Mouse (Mus musculus) gastrocnemius, adult 2 months (tissue): Measurements from ENCODE around the gene Vsnl1. TPM values are rescaled to one million over a fixed set of nuclear protein-coding genes. Genes with fewer than 3 reads are reported as not detected.

Experiments used
- DNase-seq: peaks from one replicate; pipeline ENCODE4 v3.0.0; 2022
- H3K27ac ChIP-seq: fragments of 200-600 bp; 2 replicates; pipeline ENCODE4 v1.8.1; 2022; ENCODE audit warnings: mild to moderate bottlenecking
- H3K4me3 ChIP-seq: fragments of 200-600 bp; 2 replicates; pipeline ENCODE4 v1.8.1; 2022; ENCODE audit warnings: mild to moderate bottlenecking, moderate library complexity
- CTCF ChIP-seq: fragments of 200-600 bp; IDR thresholded peaks from 2 replicates; pipeline ENCODE4 v1.8.1; 2022; ENCODE audit warnings: antibody characterized with exemption, mild to moderate bottlenecking, moderate library complexity
- intact Hi-C: fragments of 180-260 bp; cut with DNase I; formaldehyde crosslinking; loops from one replicate; pipeline ENCODE4 v1.15.1; 2025
- total RNA-seq, 2 experiments: library from RNA; stranded (reverse); gene quantifications; 2 replicates each; pipeline ENCODE4 v1.2.3; 2021

Vsnl1 gene
- total RNA-seq, 2 experiments from 2014 or later = not detected

GRCm38 (mm10) chr12:11427396-11427795 is 9.0 kb downstream of the Vsnl1 start:
- no peak for DNase-seq
- Histone ChIP-seq H3K4me3 (no peak overlapping the region), H3K27ac (no peak overlapping the region)
- intact Hi-C loops = no loop called here
- no peak for TF ChIP-seq CTCF

GRCm38 (mm10) chr12:11418112-11418511 is 18.3 kb downstream of the Vsnl1 start:
- TF ChIP-seq CTCF = no peak
- intact Hi-C loops = no loop called here
- no peak for DNase-seq
- no peak overlapping the region for H3K27ac ChIP-seq
- H3K4me3 ChIP-seq = no peak overlapping the region

DNA sequence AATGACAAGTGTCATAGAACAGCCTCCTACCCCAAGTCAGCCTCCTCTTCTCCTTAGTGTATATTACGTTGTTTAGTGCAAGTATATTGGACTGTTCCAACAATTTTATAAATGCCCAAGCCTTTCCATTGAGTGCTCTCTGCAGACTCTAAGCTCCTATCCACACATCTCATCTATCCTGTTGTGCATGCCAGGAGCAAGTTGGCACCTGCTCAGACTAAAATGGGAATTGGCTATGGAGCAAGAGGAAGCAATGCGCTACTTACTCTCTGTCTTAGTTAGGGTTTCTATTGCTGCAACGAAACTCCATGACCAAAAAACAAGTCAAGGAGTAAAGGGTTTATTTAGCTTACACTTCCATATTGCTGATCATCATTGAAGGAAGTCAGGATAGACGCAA is 28.7 kb downstream of the Vsnl1 start:
- no peak for DNase-seq
- intact Hi-C loops = no loop called here
- H3K4me3 ChIP-seq = no peak overlapping the region
- H3K27ac ChIP-seq = no peak overlapping the region
- TF ChIP-seq CTCF = no peak

DNA sequence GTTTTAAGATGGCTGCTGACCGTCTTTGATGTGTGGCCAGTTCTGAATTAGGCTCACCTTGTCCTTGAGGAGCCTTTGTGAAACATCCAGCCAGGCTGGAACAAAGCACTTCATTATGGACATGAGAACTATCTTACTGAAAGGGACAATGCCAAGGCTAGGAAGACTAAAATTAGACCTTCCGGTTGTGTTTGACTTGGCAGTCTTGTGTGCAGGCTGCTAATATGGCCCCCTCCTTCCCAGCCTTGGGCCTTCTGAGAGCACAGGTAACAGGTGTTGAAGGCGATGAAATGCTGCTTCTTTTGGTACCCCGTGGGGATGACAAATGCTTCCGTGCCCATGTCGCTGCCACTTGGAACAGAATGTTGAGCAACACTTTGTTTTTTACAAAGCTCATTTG is 37.6 kb downstream of the Vsnl1 start:
- no peak overlapping the region for H3K27ac ChIP-seq
- no peak for TF ChIP-seq CTCF
- no peak overlapping the region for H3K4me3 ChIP-seq
- no peak for DNase-seq
- intact Hi-C loops = no loop called here

GRCm38 (mm10) chr12:11397029-11397428 is 39.4 kb downstream of the Vsnl1 start:
- H3K4me3 ChIP-seq = no peak overlapping the region
- H3K27ac ChIP-seq = no peak overlapping the region
- no peak for DNase-seq
- no peak for TF ChIP-seq CTCF
- intact Hi-C loops = no loop called here

DNA sequence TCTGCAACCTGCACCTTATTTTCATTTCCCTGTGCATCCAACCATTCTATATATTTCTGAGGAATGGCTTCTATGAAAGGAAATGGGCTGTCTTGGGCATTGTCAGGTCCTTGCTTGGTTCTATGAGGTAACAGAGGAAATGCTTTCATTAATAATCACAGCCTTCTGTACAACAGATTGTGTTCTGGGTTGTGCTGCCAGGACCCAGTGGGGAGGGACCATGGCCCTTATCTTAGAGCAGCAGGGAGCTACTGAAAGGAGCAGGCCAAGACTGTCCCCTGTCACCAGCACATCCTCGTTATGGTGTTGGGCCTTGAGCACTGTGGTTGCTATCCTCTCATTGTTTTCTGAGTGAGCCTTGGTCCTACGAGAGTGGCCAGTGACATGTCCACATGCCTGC is 40.9 kb downstream of the Vsnl1 start:
- TF ChIP-seq CTCF = no peak
- intact Hi-C loops = no loop called here
- H3K4me3 ChIP-seq = no peak overlapping the region
- no peak for DNase-seq
- H3K27ac ChIP-seq = no peak overlapping the region

DNA sequence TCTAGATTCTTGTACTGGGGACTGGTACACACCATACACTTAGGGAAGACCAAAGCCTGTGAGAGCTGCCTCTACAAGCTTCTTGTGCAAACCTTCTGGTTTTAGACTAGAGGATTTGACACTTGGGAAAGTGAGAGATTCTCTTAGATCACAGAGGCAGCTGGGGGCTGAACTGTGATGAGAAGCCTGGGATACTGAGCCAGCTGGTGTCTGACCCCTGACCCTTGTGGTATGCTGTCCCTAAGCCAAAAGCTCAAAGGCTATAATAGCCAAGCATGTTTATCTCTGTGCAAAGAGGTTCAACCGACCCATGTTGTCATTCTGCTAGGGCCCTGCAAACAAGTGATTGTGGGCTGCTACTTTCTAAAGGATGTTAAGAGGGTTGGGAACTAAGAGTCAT is 43.9 kb downstream of the Vsnl1 start:
- intact Hi-C loops = no loop called here
- no peak for TF ChIP-seq CTCF
- H3K27ac ChIP-seq = no peak overlapping the region
- DNase-seq = no peak
- H3K4me3 ChIP-seq = no peak overlapping the region

DNA sequence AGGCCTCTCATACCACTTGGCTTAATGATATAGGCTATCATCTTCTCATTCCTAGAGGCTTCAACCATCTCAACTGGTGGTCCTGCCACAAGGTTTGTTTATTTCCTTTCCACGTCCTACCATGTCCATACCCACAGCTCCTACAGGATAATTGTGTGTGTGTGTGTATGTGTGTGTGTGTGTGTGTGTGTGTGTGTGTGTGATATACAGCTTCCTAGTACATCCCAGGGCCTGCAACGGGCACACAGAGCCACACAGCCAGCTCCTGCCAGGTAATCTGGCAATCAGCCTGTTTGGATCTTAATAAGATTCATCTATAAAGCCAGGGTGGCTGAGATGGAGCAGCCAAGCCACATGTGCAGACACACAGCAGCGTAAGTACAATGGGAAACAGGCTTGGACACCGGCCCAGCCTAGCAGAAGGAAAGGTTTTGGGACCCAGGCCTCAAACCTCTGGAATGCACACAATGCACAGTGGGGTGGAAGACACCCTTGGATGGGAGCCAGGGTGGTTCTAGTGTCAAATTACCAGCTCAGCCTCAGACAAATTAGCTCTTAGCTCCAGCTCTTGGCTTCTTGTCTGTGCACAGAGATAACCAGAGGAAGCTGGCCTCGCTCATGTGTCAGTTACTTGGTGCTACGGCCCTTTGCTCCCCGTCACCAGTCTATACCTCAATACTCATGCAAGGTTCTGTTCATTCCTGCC is 45.0 kb downstream of the Vsnl1 start:
- Histone ChIP-seq H3K27ac (no peak overlapping the region), H3K4me3 (no peak overlapping the region)
- intact Hi-C loops = no loop called here
- TF ChIP-seq CTCF = no peak
- DNase-seq = peak; percentile 18

- Histone ChIP-seq H3K4me3 (no peak overlapping the region), H3K27ac (no peak overlapping the region)
- intact Hi-C loops = no loop called here
- no peak for DNase-seq
- TF ChIP-seq CTCF = no peak
These were observed 47.3 kb downstream of the Vsnl1 start for GRCm38 (mm10) chr12:11389141-11389540.

GRCm38 (mm10) chr12:11384754-11385153 is 51.7 kb downstream of the Vsnl1 start:
- no peak for DNase-seq
- Histone ChIP-seq H3K4me3 (no peak overlapping the region), H3K27ac (no peak overlapping the region)
- intact Hi-C loops = no loop called here
- no peak for TF ChIP-seq CTCF

DNA sequence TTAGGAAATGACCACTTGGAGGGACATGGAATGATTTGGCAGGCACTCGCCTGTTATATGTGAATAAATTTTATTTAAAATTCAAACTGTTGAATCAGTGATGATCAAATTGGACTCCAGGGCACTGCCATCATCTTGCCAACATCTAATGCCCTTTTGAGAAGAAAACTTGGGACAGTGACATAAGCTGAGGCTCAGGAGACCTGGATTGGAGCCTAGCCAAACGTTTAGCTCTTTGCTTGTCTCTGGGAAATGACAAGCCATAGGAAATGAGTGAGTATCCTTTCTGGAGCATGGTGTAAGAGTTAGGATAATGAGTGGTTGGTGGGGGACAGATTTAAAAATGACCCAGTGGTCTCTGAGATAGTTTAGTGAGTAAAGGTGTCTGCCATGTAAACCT is 57.0 kb downstream of the Vsnl1 start:
- DNase-seq = no peak
- Histone ChIP-seq H3K4me3 (no peak overlapping the region), H3K27ac (no peak overlapping the region)
- TF ChIP-seq CTCF = no peak
- intact Hi-C loops = no loop called here

- H3K4me3 ChIP-seq = no peak overlapping the region
- H3K27ac ChIP-seq = no peak overlapping the region
- peak; percentile 22 for DNase-seq
- intact Hi-C loops = no loop called here
- TF ChIP-seq CTCF = no peak
These were observed 66.4 kb downstream of the Vsnl1 start for GRCm38 (mm10) chr12:11370056-11370455.

- no peak for DNase-seq
- intact Hi-C loops = loop anchor here (1.0 kb wide), 1 partner anchor 9 kb away; no protein-coding TSS in a partner anchor
- TF ChIP-seq CTCF = no peak
- Histone ChIP-seq H3K4me3 (no peak overlapping the region), H3K27ac (no peak overlapping the region)
These were observed 69.2 kb downstream of the Vsnl1 start for GRCm38 (mm10) chr12:11367099-11367765.

GRCm38 (mm10) chr12:11364870-11365269 is 71.5 kb downstream of the Vsnl1 start:
- H3K27ac ChIP-seq = no peak overlapping the region
- intact Hi-C loops = no loop called here
- no peak for DNase-seq
- TF ChIP-seq CTCF = no peak
- H3K4me3 ChIP-seq = no peak overlapping the region
